Mouse (Mus musculus) brain, embryonic 14.5 days (tissue): ENCODE measurements at regions not wholly inside any gene's neighbourhood (a gene's known extent, or its start where the extent isn't known, plus 50 kb on each side); places are given as distances from the start of the nearest gene placed in this dataset.

Experiments
- CTCF ChIP-seq: fragments of 200-500 bp; IDR thresholded peaks from 2 replicates; pipeline ENCODE4 v1.5.1; 2012; ENCODE audit warnings: inconsistent platforms, mild to moderate bottlenecking, moderate library complexity, borderline replicate concordance; ENCODE audit not compliant: insufficient read depth, insufficient read length; ENCODE audit errors: extremely low read depth
- POLR2A ChIP-seq: fragments of 200-500 bp; IDR thresholded peaks from 2 replicates; pipeline ENCODE4 v1.6.1; 2012; ENCODE audit warnings: mild to moderate bottlenecking, inconsistent platforms, borderline replicate concordance; ENCODE audit not compliant: poor library complexity, insufficient read depth, insufficient read length, severe bottlenecking; ENCODE audit errors: extremely low read depth

DNA sequence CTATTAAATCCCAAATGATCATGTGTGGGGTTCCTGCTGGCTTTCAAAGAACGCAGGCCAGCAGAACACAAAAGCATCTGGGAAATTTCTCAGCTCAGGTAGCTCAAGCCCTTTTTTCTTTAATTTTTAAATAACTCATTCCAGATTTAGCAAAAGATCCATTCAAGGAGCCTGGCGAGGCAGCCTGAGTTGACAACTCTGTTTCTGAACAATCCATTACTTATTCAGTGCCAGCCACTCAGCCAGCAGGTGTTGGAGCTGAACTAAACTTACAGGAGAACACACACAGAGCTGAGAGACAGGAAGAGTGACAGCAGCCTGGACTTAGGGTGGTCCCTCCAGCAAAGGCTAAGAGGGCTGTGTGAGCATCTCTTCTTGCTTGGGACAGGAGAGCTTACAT lies 98.3 kb downstream of the Fam43a start:
- TF ChIP-seq CTCF: no peak
- no peak for TF ChIP-seq POLR2A
